Mouse (Mus musculus) intestine, embryonic 14.5 days (tissue): ENCODE results near the gene Serpinb3c. TPM values are rescaled to one million over a fixed set of nuclear protein-coding genes. Genes with fewer than 3 reads are reported as not detected.
"Not testable (repeated sequence)": the region's sequence is repeated elsewhere in the genome, so short reads cannot be mapped to it uniquely, and the experiment has no call there.

Experiments
- ATAC-seq: fragments of 200-750 bp; cut with Nextera tagmentation; replicated peaks from 2 replicates; pipeline ENCODE4 v1.8.0; 2017; ENCODE audit warnings: low read depth, moderate number of reproducible peaks, moderate TSS enrichment, moderate library complexity; ENCODE audit not compliant: low FRiP score, low TSS enrichment
- DNase-seq: peaks from one replicate; pipeline ENCODE4 v3.0.0-alpha.2; 2018; ENCODE audit warnings: low spot score
- H3K27ac ChIP-seq: fragments of 300-500 bp; sonication (generic); 2 replicates; pipeline ENCODE4 v1.5.1; 2014; ENCODE audit warnings: low read depth, mild to moderate bottlenecking, control low read depth
- H3K27me3 ChIP-seq: fragments of 300-500 bp; sonication (generic); replicated peaks from 2 replicates; pipeline ENCODE4 v1.6.1; 2014; ENCODE audit warnings: low read length, control low read depth; ENCODE audit not compliant: control insufficient read depth, insufficient read depth
- H3K36me3 ChIP-seq: fragments of 300-500 bp; sonication (generic); 2 replicates; pipeline ENCODE4 v1.6.1; 2014; ENCODE audit warnings: low read length, control low read depth; ENCODE audit not compliant: control insufficient read depth, insufficient read depth
- H3K4me1 ChIP-seq: fragments of 300-500 bp; sonication (generic); replicated peaks from 2 replicates; pipeline ENCODE4 v1.6.1; 2014; ENCODE audit warnings: low read length, control low read depth, mixed read lengths; ENCODE audit not compliant: control insufficient read depth, insufficient read depth
- H3K4me2 ChIP-seq: fragments of 300-500 bp; sonication (generic); 2 replicates; pipeline ENCODE4 v1.6.1; 2014; ENCODE audit warnings: low read length
- H3K4me3 ChIP-seq: fragments of 300-500 bp; sonication (generic); 2 replicates; pipeline ENCODE4 v1.5.1; 2014; ENCODE audit warnings: low read depth, low read length, control low read depth, mixed read lengths
- H3K9ac ChIP-seq: fragments of 300-500 bp; sonication (generic); 2 replicates; pipeline ENCODE4 v1.6.1; 2014; ENCODE audit warnings: mild to moderate bottlenecking, low read length
- H3K9me3 ChIP-seq: fragments of 300-500 bp; sonication (generic); 2 replicates; pipeline ENCODE4 v1.6.1; 2016; ENCODE audit warnings: low read length, control low read depth; ENCODE audit not compliant: control insufficient read depth
- WGBS: fragments of 180-500 bp; shearing (Covaris S2); extraction: QIAGEN DNeasy Blood & Tissue Kit; methylation state at CpG from one replicate; pipeline ENCODE4 v1.1.7; 2014; 5-methylcytosine and 5-hydroxymethylcytosine counted together
- polyA plus RNA-seq: library from polyadenylated mRNA; unstranded; fragments of >200 nt; fragmentation: Nextera tagmentation; extraction: Ambion mirVana; gene quantifications from 2 replicates; pipeline ENCODE4 v1.2.1, GENCODE M21; 2014

The Serpinb3c gene
- not detected in 2 replicates for polyA plus RNA-seq

- H3K4me2 ChIP-seq, H3K27ac ChIP-seq, H3K4me1 ChIP-seq, H3K36me3 ChIP-seq, ATAC-seq, DNase-seq, H3K4me3 ChIP-seq, H3K9me3 ChIP-seq, H3K9ac ChIP-seq, H3K27me3 ChIP-seq: not testable (repeated sequence)
These were observed at the start of gene Serpinb3c, which contains the start of gene Serpinb3b for GRCm38 (mm10) chr1:107278261-107278660. Serpinb3c (minus strand) TSS chr1:107278371. Serpinb3b (minus strand) TSS chr1:107278361.

- not testable (repeated sequence) for H3K9me3 ChIP-seq, H3K36me3 ChIP-seq, DNase-seq, H3K4me2 ChIP-seq, ATAC-seq, H3K27ac ChIP-seq, H3K9ac ChIP-seq, H3K27me3 ChIP-seq, H3K4me1 ChIP-seq, H3K4me3 ChIP-seq
- 39% methylated on average over 3 of the region's 3 CpGs for WGBS
These were observed 35.0 kb downstream of the Serpinb3c start for GRCm38 (mm10) chr1:107243170-107243569.

Other genes starting within 250 kb of the Serpinb3c start
- not detected in 2 replicates for gene Serpinb3a, start 226.1 kb downstream of the Serpinb3c start, polyA plus RNA-seq
- gene Serpinb3d, start 194.9 kb downstream of the Serpinb3c start, polyA plus RNA-seq, result not detected in 2 replicates
- gene Serpinb3b, start within 50 bp of the Serpinb3c start, polyA plus RNA-seq, result not detected in 2 replicates
- not detected in 2 replicates for gene Serpinb11, start 82.8 kb upstream of the Serpinb3c start, polyA plus RNA-seq
- not detected in 2 replicates for gene Serpinb7, start 121.3 kb upstream of the Serpinb3c start, polyA plus RNA-seq
- gene Serpinb2, start 233.1 kb upstream of the Serpinb3c start, polyA plus RNA-seq, result 0.08 TPM in 1 of 2 replicates, not detected in the other